Comparison of ENCODE assay signal across 7 mouse cellular contexts in the genomic region with DNA sequence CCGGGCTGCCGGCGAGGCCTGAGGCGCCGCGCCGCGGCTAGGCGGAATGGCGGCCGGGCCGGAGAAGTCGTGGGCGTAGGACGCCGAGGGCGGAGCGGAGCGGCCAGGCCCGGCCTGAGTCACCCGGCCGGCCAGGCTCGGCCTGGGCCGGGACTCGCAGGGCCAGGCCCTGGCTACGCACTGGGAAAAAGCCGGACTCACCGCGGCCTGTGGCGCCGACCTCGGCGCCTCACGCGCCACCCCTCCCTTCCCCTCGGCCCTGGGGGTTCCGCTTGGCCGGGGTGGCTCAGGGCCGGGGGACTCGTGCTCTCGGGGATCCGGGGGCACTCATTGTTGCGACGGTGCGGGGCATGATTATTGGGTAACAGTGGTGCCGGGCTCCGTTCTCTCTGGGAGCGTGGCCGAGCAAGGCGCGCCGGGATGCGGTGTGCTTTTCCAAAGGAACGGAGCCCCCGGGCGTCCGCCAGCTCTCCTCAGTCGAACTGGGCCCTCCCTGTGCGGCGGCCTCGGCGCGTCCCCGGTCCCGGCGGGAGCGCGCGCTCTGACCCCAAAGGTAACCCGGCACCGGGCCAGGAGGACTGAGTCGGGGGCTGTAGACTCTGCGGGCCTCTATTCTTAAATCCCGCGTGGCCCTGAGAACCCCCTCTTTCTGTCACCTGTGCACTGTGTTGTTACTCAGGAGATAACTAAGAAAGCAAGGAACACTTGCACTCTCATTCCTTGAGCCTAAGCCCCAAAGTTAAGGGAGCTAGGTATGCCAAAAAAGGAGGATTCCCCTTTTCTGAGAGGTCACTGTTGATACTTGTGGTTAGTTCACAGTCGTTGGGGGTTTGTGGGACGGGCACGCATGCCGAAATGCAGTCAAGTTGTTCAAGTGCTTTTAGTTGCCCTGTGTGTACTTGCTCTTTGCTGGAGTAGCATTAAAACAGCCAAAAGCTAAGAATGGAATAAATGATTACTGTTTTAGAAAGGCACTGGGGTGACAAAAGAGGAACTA. TPM values are rescaled to one million over a fixed set of nuclear protein-coding genes. Genes with fewer than 3 reads are reported as not detected.
DNase-seq lines count a peak whose midpoint lies in the region; ATAC-seq lines count a peak whose summit lies in the region.

No protein-coding gene starts in this region.

- no peaks in the 10 kb centered on the region for H3K9me3 ChIP-seq in intestine, embryonic 14.5 days (ENCODE audit: control insufficient read depth, low read length)
- H3K9me3 ChIP-seq in midbrain, embryonic 11.5 days (ENCODE audit: control insufficient read depth, low read length) = no peaks in the 10 kb centered on the region

- H3K36me3 ChIP-seq in intestine, embryonic 14.5 days (ENCODE audit: control insufficient read depth, insufficient read depth, low read length) = no peaks in the 10 kb centered on the region
- no peaks in the 10 kb centered on the region for H3K36me3 ChIP-seq in midbrain, embryonic 11.5 days (ENCODE audit: control insufficient read depth, insufficient read depth, low read length)

- peak overlapping the region; percentile 93 for H3K4me3 ChIP-seq in intestine, embryonic 14.5 days (ENCODE audit: low read depth, low read length)
- peak overlapping the region; percentile 98 for H3K4me3 ChIP-seq in midbrain, embryonic 11.5 days (ENCODE audit: low read depth, low read length)

- ATAC-seq in intestine, embryonic 14.5 days (replicated peaks; ENCODE audit: low FRiP score, low TSS enrichment, low read depth) = peak; percentile 81
- peak; percentile 84 for ATAC-seq in midbrain, embryonic 11.5 days (ENCODE audit: low FRiP score)

- under 1% methylated on average over 72 of the region's 79 CpGs for WGBS in intestine, embryonic 14.5 days
- WGBS in midbrain, embryonic 11.5 days = under 1% methylated on average over 65 of the region's 79 CpGs

- intact Hi-C loops in left cerebral cortex, postnatal 4 days (cut with DNase I) = loop anchor here (5.0 kb wide), 1 partner anchor 138 kb away; no protein-coding TSS in a partner anchor

- H3K4me2 ChIP-seq in intestine, embryonic 14.5 days (ENCODE audit: low read length) = peak overlapping the region; percentile 90
- peak overlapping the region; percentile 78 for H3K4me2 ChIP-seq in midbrain, embryonic 11.5 days

- H3K4me1 ChIP-seq in intestine, embryonic 14.5 days (replicated peaks; ENCODE audit: control insufficient read depth, insufficient read depth, low read length) = peaks cover 15% of the 10 kb centered on the region
- peaks cover 9% of the 10 kb centered on the region for H3K4me1 ChIP-seq in midbrain, embryonic 11.5 days (ENCODE audit: control insufficient read depth, insufficient read depth, low read length)

- no peaks in the 10 kb centered on the region for H3K27me3 ChIP-seq in intestine, embryonic 14.5 days (replicated peaks; ENCODE audit: control insufficient read depth, insufficient read depth, low read length)
- no peaks in the 10 kb centered on the region for H3K27me3 ChIP-seq in midbrain, embryonic 11.5 days (ENCODE audit: control insufficient read depth, insufficient read depth, low read length)

- DNase-seq in adrenal gland, adult (ENCODE audit: inconsistent age in 2 of 2, low spot score in 1 of 2) = peak; percentile 83 to 91
- DNase-seq in embryo, embryonic 10 days (ENCODE audit: low spot score) = peak; percentile 82
- peak; percentile 61 for DNase-seq in gastrocnemius, postnatal 25 days
- DNase-seq in intestine, embryonic 14.5 days (ENCODE audit: low spot score) = peak; percentile 86
- DNase-seq in left cerebral cortex, postnatal 4 days = peak; percentile 73
- peak; percentile 98 for DNase-seq in midbrain, embryonic 11.5 days (ENCODE audit: low spot score, missing footprints)
- peak; percentile 72 for DNase-seq in right cerebral cortex, postnatal 4 days

- peak overlapping the region; percentile 98 for H3K27ac ChIP-seq in intestine, embryonic 14.5 days (ENCODE audit: low read depth)
- H3K27ac ChIP-seq in midbrain, embryonic 11.5 days (ENCODE audit: low read depth, low read length) = peak overlapping the region; percentile 97

- peak overlapping the region; percentile 99 for H3K9ac ChIP-seq in intestine, embryonic 14.5 days (ENCODE audit: low read length)
- H3K9ac ChIP-seq in midbrain, embryonic 11.5 days (ENCODE audit: low read length) = peak overlapping the region; percentile 99

RNA-seq across cellular contexts. Expression of gene Cul1, which starts 1.7 kb away (rescaled TPM):
- total RNA-seq in gastrocnemius, postnatal 25 days (2021) = 10 to 100 TPM; 57.2 to 57.4 TPM
- polyA plus RNA-seq in intestine, embryonic 14.5 days (2014; fragmentation: Nextera tagmentation; extraction: Ambion mirVana) = 124 and 140 TPM in 2 replicates
- 100 to 1,000 TPM; 125 to 126 TPM for total RNA-seq in left cerebral cortex, postnatal 4 days (2021)
- 203 and 205 TPM in 2 replicates for polyA plus RNA-seq in midbrain, embryonic 11.5 days (2014; fragmentation: Nextera tagmentation; extraction: Ambion mirVana)

Comparison
In these comparisons a context has a peak if more than half of its experiments do, and no peak if none do; other contexts are left out.
1. Peak in every context shown above with its lines: DNase-seq, ATAC-seq, H3K4me3 ChIP-seq and H3K27ac ChIP-seq.